Mouse (Mus musculus) heart, postnatal 0 days (tissue): ENCODE data around the gene Styx.

ENCODE experiments used
- CTCF ChIP-seq: IDR thresholded peaks from 2 replicates; pipeline ENCODE4 v1.5.1; 2016; ENCODE audit warnings: antibody characterized with exemption, control low read depth, low read depth
- EP300 ChIP-seq: IDR thresholded peaks from 2 replicates; pipeline ENCODE4 v1.6.1; 2016; ENCODE audit warnings: antibody characterized with exemption, low read depth

DNA sequence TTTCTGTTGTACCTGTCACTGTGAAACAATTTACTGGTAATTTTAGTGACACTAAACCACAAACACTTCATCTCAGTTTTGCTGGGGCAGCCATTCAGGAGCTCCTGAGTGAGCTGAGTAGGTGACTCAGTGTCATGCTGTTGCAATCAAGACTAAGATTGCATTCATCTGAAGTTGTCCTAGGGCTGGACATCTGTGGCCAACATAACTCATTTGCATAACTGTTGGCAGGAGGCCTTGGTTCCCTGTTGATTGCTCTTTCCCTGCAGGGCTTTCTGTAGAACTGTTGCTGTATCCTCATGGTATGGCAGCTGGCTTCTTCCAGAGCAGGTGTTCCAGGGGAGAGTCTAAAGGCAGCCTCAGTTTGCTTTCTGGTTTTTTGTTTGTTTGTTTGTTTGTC is 25.4 kb upstream of the Styx start:
- TF ChIP-seq CTCF (no peak), EP300 (no peak)
